Mouse (Mus musculus): Measurements from ENCODE around the gene Phf24. TPM values are rescaled to one million over a fixed set of nuclear protein-coding genes. Genes with fewer than 3 reads are reported as not detected.

Phf24 gene
- polyA plus RNA-seq, 1 experiment from 2014 or later, result 15.2 TPM

DNA sequence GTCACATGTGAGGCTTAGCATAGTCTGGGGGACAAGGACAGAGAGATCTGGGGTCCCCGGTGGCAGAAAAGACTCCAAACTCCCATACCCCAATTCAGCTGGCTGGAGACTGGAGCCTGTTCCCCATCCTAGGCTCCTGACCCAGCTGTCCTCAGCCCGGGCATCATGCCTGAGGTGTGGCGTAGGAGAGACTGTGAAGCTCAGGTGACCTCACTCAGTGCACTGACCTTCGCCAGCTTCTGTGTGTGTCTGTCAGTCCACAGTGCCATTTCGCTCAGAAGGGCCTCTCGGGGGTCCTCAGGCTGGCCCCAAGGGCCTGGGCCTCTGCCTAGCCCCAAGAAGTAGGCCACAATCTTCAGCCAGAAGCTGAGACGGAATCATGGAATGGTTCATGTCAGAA lies 36.1 kb downstream of the Phf24 start:
- H3K4me1 ChIP-seq (replicated peaks), result peaks cover 69% of the 10 kb centered on the region
- 86% methylated on average over 7 of the region's 7 CpGs for WGBS
- peak overlapping the region; percentile 79 for H3K4me3 ChIP-seq (replicated peaks)

GRCm38 (mm10) chr4:42953435-42954094 lies 37.1 kb downstream of the Phf24 start:
- Histone ChIP-seq H3K4me2 (replicated peaks) (peak overlapping the region; percentile 98), H3K27ac (peak overlapping the region; percentile 98), H3K4me1 (replicated peaks) (peaks cover 59% of the 10 kb centered on the region), H3K9ac (replicated peaks) (peak overlapping the region; percentile 98), H3K4me3 (replicated peaks) (peak overlapping the region; percentile 79), H3K36me3 (peaks cover 44% of the 10 kb centered on the region), H3K27me3 (no peaks in the 10 kb centered on the region), H3K9me3 (no peaks in the 10 kb centered on the region)
- WGBS, result 7% methylated on average over 10 of the region's 10 CpGs
- ATAC-seq, result peak; percentile 17; the same call in 1 of the 2 replicates

More for the DNA sequence above, 36.1 kb downstream of the Phf24 start:
- no peaks in the 10 kb centered on the region for H3K9me3 ChIP-seq
- peak overlapping the region; percentile 98 for H3K4me2 ChIP-seq (replicated peaks)
- no peak for ATAC-seq
- H3K27ac ChIP-seq, result peak overlapping the region; percentile 98
- no peaks in the 10 kb centered on the region for H3K27me3 ChIP-seq
- peaks cover 35% of the 10 kb centered on the region for H3K36me3 ChIP-seq
- H3K9ac ChIP-seq (replicated peaks), result peak overlapping the region; percentile 98

DNA sequence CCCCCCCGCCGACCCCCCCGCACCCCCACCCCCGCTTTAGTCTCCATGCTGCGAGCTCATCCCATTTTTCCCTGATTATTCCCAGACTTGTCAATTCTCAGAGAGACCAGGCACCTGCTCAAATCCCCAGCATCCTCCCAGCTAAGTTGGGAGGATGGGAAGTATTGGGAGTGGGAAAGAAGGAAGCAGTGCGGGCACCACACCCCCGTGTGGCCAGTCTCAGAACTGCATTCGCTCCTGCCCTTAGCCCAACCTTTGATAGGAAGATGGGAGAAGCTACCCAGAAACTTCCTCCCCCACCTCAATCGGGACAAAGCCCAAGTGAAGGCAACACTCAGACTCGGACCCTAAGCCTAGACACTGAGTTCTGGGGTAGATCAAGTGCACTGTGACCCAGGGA lies 37.8 kb downstream of the Phf24 start:
- peak overlapping the region; percentile 79 for H3K4me3 ChIP-seq (replicated peaks)
- H3K27me3 ChIP-seq, result no peaks in the 10 kb centered on the region
- no peak for ATAC-seq
- H3K36me3 ChIP-seq, result peaks cover 51% of the 10 kb centered on the region
- H3K9me3 ChIP-seq, result no peaks in the 10 kb centered on the region
- H3K4me1 ChIP-seq (replicated peaks), result peaks cover 52% of the 10 kb centered on the region
- H3K27ac ChIP-seq, result peak overlapping the region; percentile 98
- H3K9ac ChIP-seq (replicated peaks), result peak overlapping the region; percentile 98
- H3K4me2 ChIP-seq (replicated peaks), result peak overlapping the region; percentile 98
- WGBS, result 3% methylated on average over 10 of the region's 10 CpGs

DNA sequence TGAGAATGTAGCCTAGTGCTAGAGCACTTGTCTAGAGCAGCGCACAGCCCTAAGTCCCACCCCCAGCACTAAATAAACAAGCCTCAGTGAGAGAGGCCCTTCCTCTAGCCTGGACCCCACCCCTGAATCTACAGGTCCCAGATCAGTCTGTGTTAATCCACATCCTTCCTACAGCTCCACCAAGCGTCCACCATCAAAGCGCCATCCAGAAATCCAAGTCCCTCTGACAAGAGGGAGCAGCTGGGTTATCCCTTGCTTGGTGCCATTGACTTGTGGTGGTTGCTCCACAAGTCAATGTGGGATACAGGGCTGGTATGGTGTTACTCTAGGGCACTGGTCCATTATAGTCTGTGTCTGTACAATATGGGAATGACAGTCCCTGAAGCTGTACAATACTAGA lies 38.7 kb downstream of the Phf24 start:
- H3K36me3 ChIP-seq, result peaks cover 55% of the 10 kb centered on the region
- 82% methylated on average over 3 of the region's 3 CpGs for WGBS
- H3K27me3 ChIP-seq, result no peaks in the 10 kb centered on the region
- H3K9me3 ChIP-seq, result no peaks in the 10 kb centered on the region
- peaks cover 51% of the 10 kb centered on the region for H3K4me1 ChIP-seq (replicated peaks)
- no peak overlapping the region for H3K4me2 ChIP-seq (replicated peaks)
- H3K27ac ChIP-seq, result no peak overlapping the region
- ATAC-seq, result no peak
- H3K4me3 ChIP-seq (replicated peaks), result no peak overlapping the region
- H3K9ac ChIP-seq (replicated peaks), result no peak overlapping the region; the same call in 1 of the 2 replicates

- H3K9me3 ChIP-seq, result no peaks in the 10 kb centered on the region
- no peaks in the 10 kb centered on the region for H3K27me3 ChIP-seq
- no peak overlapping the region for H3K27ac ChIP-seq
- 94% methylated on average over 17 of the region's 17 CpGs for WGBS
- H3K9ac ChIP-seq (replicated peaks), result no peak overlapping the region
- peaks cover 55% of the 10 kb centered on the region for H3K36me3 ChIP-seq
- H3K4me1 ChIP-seq (replicated peaks), result peaks cover 38% of the 10 kb centered on the region
- no peak for ATAC-seq
- H3K4me2 ChIP-seq (replicated peaks), result no peak overlapping the region
- no peak overlapping the region for H3K4me3 ChIP-seq (replicated peaks)
Measured at GRCm38 (mm10) chr4:42956581-42956980, 40.1 kb downstream of the Phf24 start.

DNA sequence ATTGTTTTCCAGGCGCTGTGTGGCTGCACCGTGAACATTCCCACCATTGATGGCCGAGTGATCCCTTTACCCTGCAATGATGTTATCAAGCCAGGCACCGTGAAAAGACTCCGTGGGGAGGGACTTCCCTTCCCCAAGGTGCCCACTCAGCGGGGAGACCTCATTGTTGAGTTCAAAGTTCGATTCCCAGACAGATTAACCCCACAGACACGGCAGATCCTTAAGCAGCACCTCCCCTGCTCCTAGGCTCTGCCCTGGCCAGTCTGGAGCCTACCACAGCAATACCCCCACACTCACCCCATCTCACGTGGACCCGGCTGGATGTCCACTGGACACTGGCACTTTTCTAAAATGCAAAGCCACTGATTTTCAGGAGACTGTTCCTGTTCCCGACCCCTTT lies 40.8 kb downstream of the Phf24 start:
- Histone ChIP-seq H3K9ac (replicated peaks) (no peak overlapping the region), H3K36me3 (peaks cover 55% of the 10 kb centered on the region), H3K4me2 (replicated peaks) (no peak overlapping the region), H3K27ac (no peak overlapping the region), H3K9me3 (no peaks in the 10 kb centered on the region), H3K27me3 (no peaks in the 10 kb centered on the region), H3K4me3 (replicated peaks) (no peak overlapping the region), H3K4me1 (replicated peaks) (peaks cover 31% of the 10 kb centered on the region)
- no peak for ATAC-seq
- WGBS, result 69% methylated on average over 11 of the region's 11 CpGs

- ATAC-seq, result no peak
- 89% methylated on average over 8 of the region's 8 CpGs for WGBS
- Histone ChIP-seq H3K36me3 (peaks cover 50% of the 10 kb centered on the region), H3K9me3 (no peaks in the 10 kb centered on the region), H3K4me1 (replicated peaks) (peaks cover 24% of the 10 kb centered on the region), H3K27ac (no peak overlapping the region), H3K4me2 (replicated peaks) (no peak overlapping the region), H3K9ac (replicated peaks) (no peak overlapping the region), H3K4me3 (replicated peaks) (no peak overlapping the region), H3K27me3 (no peaks in the 10 kb centered on the region)
Measured at GRCm38 (mm10) chr4:42957979-42958378, 41.5 kb downstream of the Phf24 start.

GRCm38 (mm10) chr4:42958942-42959341 lies 42.5 kb downstream of the Phf24 start:
- Histone ChIP-seq H3K4me3 (replicated peaks) (no peak overlapping the region), H3K4me2 (replicated peaks) (no peak overlapping the region), H3K9ac (replicated peaks) (no peak overlapping the region), H3K27ac (no peak overlapping the region), H3K36me3 (peaks cover 48% of the 10 kb centered on the region), H3K4me1 (replicated peaks) (peaks cover 14% of the 10 kb centered on the region), H3K27me3 (no peaks in the 10 kb centered on the region), H3K9me3 (no peaks in the 10 kb centered on the region)
- 74% methylated on average over 8 of the region's 8 CpGs for WGBS
- no peak for ATAC-seq

GRCm38 (mm10) chr4:42959382-42959781 lies 42.9 kb downstream of the Phf24 start:
- no peak overlapping the region for H3K4me2 ChIP-seq (replicated peaks)
- no peak overlapping the region for H3K9ac ChIP-seq (replicated peaks)
- no peak for ATAC-seq
- H3K27ac ChIP-seq, result no peak overlapping the region
- H3K9me3 ChIP-seq, result no peaks in the 10 kb centered on the region
- H3K4me3 ChIP-seq (replicated peaks), result no peak overlapping the region
- no peaks in the 10 kb centered on the region for H3K27me3 ChIP-seq
- WGBS, result 70% methylated on average over 4 of the region's 4 CpGs
- peaks cover 10% of the 10 kb centered on the region for H3K4me1 ChIP-seq (replicated peaks)
- peaks cover 48% of the 10 kb centered on the region for H3K36me3 ChIP-seq

GRCm38 (mm10) chr4:42961592-42961991 lies 45.1 kb downstream of the Phf24 start:
- Histone ChIP-seq H3K36me3 (peaks cover 29% of the 10 kb centered on the region), H3K4me3 (replicated peaks) (no peak overlapping the region), H3K4me2 (replicated peaks) (no peak overlapping the region), H3K27ac (no peak overlapping the region), H3K4me1 (replicated peaks) (peaks cover 7% of the 10 kb centered on the region; the same call in 1 of the 2 replicates), H3K9ac (replicated peaks) (no peak overlapping the region), H3K27me3 (no peaks in the 10 kb centered on the region), H3K9me3 (no peaks in the 10 kb centered on the region)
- WGBS, result 29% methylated on average over 4 of the region's 4 CpGs
- no peak for ATAC-seq

DNA sequence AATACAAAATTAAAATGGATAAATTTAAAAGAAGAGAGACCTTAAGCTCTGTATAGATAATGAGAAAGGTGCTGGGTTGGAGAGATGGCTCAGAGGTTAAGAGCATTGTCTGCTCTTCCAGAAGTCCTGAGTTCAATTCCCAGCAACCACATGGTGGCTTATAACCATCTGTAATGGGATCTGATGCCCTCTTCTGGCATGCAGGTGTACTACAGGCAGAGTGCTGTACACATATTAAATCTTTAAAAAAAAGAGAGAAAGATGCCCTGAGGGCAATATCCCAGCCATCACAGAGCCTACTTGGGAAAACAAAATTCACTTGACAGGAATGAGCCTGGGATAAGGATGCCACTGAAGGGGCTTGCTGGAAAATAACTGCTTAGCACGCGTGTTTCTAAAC lies 47.0 kb downstream of the Phf24 start:
- Histone ChIP-seq H3K27me3 (no peaks in the 10 kb centered on the region), H3K9me3 (no peaks in the 10 kb centered on the region), H3K4me3 (replicated peaks) (no peak overlapping the region), H3K36me3 (peaks cover 11% of the 10 kb centered on the region), H3K9ac (replicated peaks) (no peak overlapping the region), H3K4me1 (replicated peaks) (peaks cover 7% of the 10 kb centered on the region; the same call in 1 of the 2 replicates), H3K27ac (no peak overlapping the region), H3K4me2 (replicated peaks) (no peak overlapping the region)
- ATAC-seq, result no peak
- WGBS, result 96% methylated on average over 2 of the region's 2 CpGs

GRCm38 (mm10) chr4:42965039-42965719 lies 48.7 kb downstream of the Phf24 start:
- Histone ChIP-seq H3K4me1 (replicated peaks) (peaks cover 7% of the 10 kb centered on the region; the same call in 1 of the 2 replicates), H3K4me2 (replicated peaks) (peak overlapping the region; percentile 35), H3K4me3 (replicated peaks) (no peak overlapping the region), H3K9me3 (no peaks in the 10 kb centered on the region), H3K27me3 (no peaks in the 10 kb centered on the region), H3K9ac (replicated peaks) (no peak overlapping the region), H3K27ac (no peak overlapping the region), H3K36me3 (no peaks in the 10 kb centered on the region)
- WGBS, result 11% methylated on average over 12 of the region's 12 CpGs
- ATAC-seq, result peak; percentile 46

Measured in midbrain, embryonic 13.5 days (tissue).